Mouse (Mus musculus) neural tube, embryonic 14.5 days (tissue): ENCODE measurements at regions not wholly inside any gene's neighbourhood (a gene's known extent, or its start where the extent isn't known, plus 50 kb on each side); places are given as distances from the start of the nearest gene placed in this dataset.
A peak's percentile ranks its signal among the peaks of the same experiment; 100 is the strongest.

ENCODE experiments used
- ATAC-seq: fragments of 200-750 bp; cut with Nextera tagmentation; 2 replicates; pipeline ENCODE4 v1.8.0; 2017; ENCODE audit warnings: low read depth, mild to moderate bottlenecking, moderate TSS enrichment, moderate library complexity
- H3K27ac ChIP-seq: fragments of 300-500 bp; sonication (generic); 2 replicates; pipeline ENCODE4 v1.5.1; 2014; ENCODE audit warnings: low read depth, mild to moderate bottlenecking, control low read depth, low read length, moderate library complexity, mixed read lengths
- H3K27me3 ChIP-seq: fragments of 300-500 bp; sonication (generic); 2 replicates; pipeline ENCODE4 v1.6.1; 2014; ENCODE audit warnings: low read length; ENCODE audit not compliant: control insufficient read depth, insufficient read depth
- H3K36me3 ChIP-seq: fragments of 300-500 bp; sonication (generic); 2 replicates; pipeline ENCODE4 v1.6.1; 2014; ENCODE audit warnings: low read length, mixed read lengths; ENCODE audit not compliant: control insufficient read depth, insufficient read depth
- H3K4me1 ChIP-seq: fragments of 300-500 bp; sonication (generic); 2 replicates; pipeline ENCODE4 v1.6.1; 2014; ENCODE audit warnings: low read length; ENCODE audit not compliant: control insufficient read depth, insufficient read depth
- H3K4me2 ChIP-seq: fragments of 300-500 bp; sonication (generic); 2 replicates; pipeline ENCODE4 v1.6.1; 2014; ENCODE audit warnings: mild to moderate bottlenecking, low read depth, low read length, control low read depth
- H3K4me3 ChIP-seq: fragments of 300-500 bp; sonication (generic); 2 replicates; pipeline ENCODE4 v1.5.1; 2014; ENCODE audit warnings: low read depth, low read length, control low read depth, mixed read lengths
- H3K9ac ChIP-seq: fragments of 300-500 bp; sonication (generic); replicated peaks from 2 replicates; pipeline ENCODE4 v1.6.1; 2014; ENCODE audit warnings: low read depth, mild to moderate bottlenecking, control low read depth, low read length, mixed read lengths
- H3K9me3 ChIP-seq: fragments of 300-500 bp; sonication (generic); 2 replicates; pipeline ENCODE4 v1.6.1; 2016; ENCODE audit warnings: low read length; ENCODE audit not compliant: control insufficient read depth
- WGBS: fragments of 180-500 bp; shearing (Covaris S2); extraction: QIAGEN DNeasy Blood & Tissue Kit; methylation state at CpG from one replicate; pipeline ENCODE4 v1.1.7; 2014; 5-methylcytosine and 5-hydroxymethylcytosine counted together

GRCm38 (mm10) chr10:113161486-113161885 is 232.7 kb upstream of the Atxn7l3b start:
- no peak overlapping the region for H3K9ac ChIP-seq
- WGBS: 35% methylated on average over 3 of the region's 3 CpGs
- peak; percentile 80; the same call in 1 of the 2 replicates for ATAC-seq
- H3K9me3 ChIP-seq: no peaks in the 10 kb centered on the region
- no peak overlapping the region for H3K4me2 ChIP-seq
- no peaks in the 10 kb centered on the region for H3K4me1 ChIP-seq
- H3K27ac ChIP-seq: no peak overlapping the region
- no peaks in the 10 kb centered on the region for H3K36me3 ChIP-seq
- no peaks in the 10 kb centered on the region for H3K27me3 ChIP-seq
- H3K4me3 ChIP-seq: no peak overlapping the region

- Histone ChIP-seq H3K27ac (no peak overlapping the region), H3K4me1 (no peaks in the 10 kb centered on the region), H3K9ac (no peak overlapping the region), H3K4me3 (no peak overlapping the region), H3K4me2 (no peak overlapping the region), H3K9me3 (no peaks in the 10 kb centered on the region), H3K36me3 (no peaks in the 10 kb centered on the region), H3K27me3 (no peaks in the 10 kb centered on the region)
- 64% methylated on average over 5 of the region's 5 CpGs for WGBS
- ATAC-seq: peak; percentile 51; the same call in 1 of the 2 replicates
Measured at GRCm38 (mm10) chr10:113160055-113160454, 231.3 kb upstream of the Atxn7l3b start.

DNA sequence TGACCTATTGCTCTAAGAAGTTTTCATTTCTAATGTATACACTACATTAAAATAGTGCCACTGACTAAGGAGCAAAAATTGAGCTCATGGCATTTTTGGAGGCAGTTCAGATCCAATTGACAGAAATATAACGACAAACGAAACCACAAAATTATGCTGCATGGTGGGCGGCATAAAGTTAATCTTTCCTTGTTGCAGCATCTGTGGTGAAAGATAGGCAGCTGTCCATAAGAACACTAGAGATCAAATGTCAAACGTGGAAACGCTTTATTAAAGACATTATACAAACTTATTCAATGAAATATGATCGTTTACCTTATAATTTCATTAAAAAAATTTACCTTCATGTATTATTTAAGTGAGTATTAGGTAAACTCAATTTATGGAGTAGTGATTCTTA is 230.2 kb upstream of the Atxn7l3b start:
- Histone ChIP-seq H3K27me3 (no peaks in the 10 kb centered on the region), H3K4me2 (no peak overlapping the region), H3K4me3 (no peak overlapping the region), H3K9me3 (no peaks in the 10 kb centered on the region), H3K4me1 (no peaks in the 10 kb centered on the region), H3K9ac (no peak overlapping the region), H3K27ac (no peak overlapping the region), H3K36me3 (no peaks in the 10 kb centered on the region)
- WGBS: 88% methylated on average over 6 of the region's 6 CpGs
- no peak for ATAC-seq

DNA sequence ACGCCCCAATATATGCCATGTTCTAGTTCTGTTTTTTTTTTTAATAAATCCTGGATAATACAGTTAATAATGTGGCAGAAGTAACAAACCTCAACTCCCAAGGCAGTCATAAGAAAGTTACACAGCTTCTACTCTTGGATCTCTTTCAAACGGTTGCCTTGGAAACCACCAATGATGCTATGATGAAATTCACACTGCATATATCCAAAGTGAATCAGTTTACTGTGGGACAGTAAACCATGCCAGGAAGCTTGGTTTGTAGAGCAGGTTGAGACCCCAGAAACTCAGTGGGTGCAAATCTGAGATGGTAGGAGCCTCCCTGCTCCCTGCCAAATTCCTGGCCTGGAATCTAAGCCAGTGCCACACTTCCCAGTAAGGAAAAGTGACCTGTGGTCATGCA is 212.8 kb upstream of the Atxn7l3b start:
- H3K36me3 ChIP-seq: no peaks in the 10 kb centered on the region
- H3K4me2 ChIP-seq: no peak overlapping the region
- H3K9me3 ChIP-seq: no peaks in the 10 kb centered on the region
- H3K4me1 ChIP-seq: no peaks in the 10 kb centered on the region
- no peak overlapping the region for H3K4me3 ChIP-seq
- no peak overlapping the region for H3K9ac ChIP-seq
- H3K27ac ChIP-seq: no peak overlapping the region
- 81% methylated on average over 2 of the region's 2 CpGs for WGBS
- no peaks in the 10 kb centered on the region for H3K27me3 ChIP-seq
- no peak for ATAC-seq

DNA sequence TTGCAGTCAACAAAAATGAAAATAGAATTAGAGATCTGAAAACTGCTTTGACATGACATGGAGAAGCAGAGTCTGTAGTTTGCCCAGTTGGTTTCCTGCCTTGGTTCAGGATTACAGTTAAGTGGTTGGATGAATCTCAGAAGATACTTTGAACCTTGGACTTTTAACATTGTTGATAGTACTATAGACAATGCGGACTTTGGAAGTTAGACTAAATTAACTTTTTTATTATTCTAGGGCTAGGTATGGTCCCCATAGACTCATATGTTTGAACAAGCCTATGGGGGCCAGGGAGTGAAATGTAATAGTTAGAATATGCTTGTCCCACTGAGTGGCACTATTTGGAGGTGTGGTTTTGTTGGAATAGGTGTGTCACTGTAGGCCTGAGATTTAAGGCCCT is 186.2 kb upstream of the Atxn7l3b start:
- H3K27me3 ChIP-seq: no peaks in the 10 kb centered on the region
- H3K36me3 ChIP-seq: no peaks in the 10 kb centered on the region
- H3K9me3 ChIP-seq: no peaks in the 10 kb centered on the region
- no peak overlapping the region for H3K27ac ChIP-seq
- ATAC-seq: no peak
- no peak overlapping the region for H3K4me3 ChIP-seq
- no peaks in the 10 kb centered on the region for H3K4me1 ChIP-seq
- H3K9ac ChIP-seq: no peak overlapping the region
- H3K4me2 ChIP-seq: no peak overlapping the region
- 96% methylated on average over 1 of the region's 1 CpGs for WGBS

- H3K4me2 ChIP-seq: no peak overlapping the region
- no peak overlapping the region for H3K4me3 ChIP-seq
- H3K4me1 ChIP-seq: no peaks in the 10 kb centered on the region
- H3K9ac ChIP-seq: no peak overlapping the region
- H3K9me3 ChIP-seq: no peaks in the 10 kb centered on the region
- no peaks in the 10 kb centered on the region for H3K36me3 ChIP-seq
- no peak overlapping the region for H3K27ac ChIP-seq
- ATAC-seq: peak; percentile 41; the same call in 1 of the 2 replicates
- WGBS: 31% methylated on average over 1 of the region's 1 CpGs
- no peaks in the 10 kb centered on the region for H3K27me3 ChIP-seq
Measured at GRCm38 (mm10) chr10:113105771-113106430, 177.1 kb upstream of the Atxn7l3b start.

GRCm38 (mm10) chr10:113105301-113105700 is 176.5 kb upstream of the Atxn7l3b start:
- no peak for ATAC-seq
- Histone ChIP-seq H3K9me3 (no peaks in the 10 kb centered on the region), H3K9ac (no peak overlapping the region), H3K27me3 (no peaks in the 10 kb centered on the region), H3K36me3 (no peaks in the 10 kb centered on the region), H3K4me1 (no peaks in the 10 kb centered on the region), H3K4me2 (no peak overlapping the region), H3K4me3 (no peak overlapping the region), H3K27ac (no peak overlapping the region)
- WGBS: 87% methylated on average over 2 of the region's 2 CpGs
